Mouse (Mus musculus): ENCODE measurements around the gene Scube1.

Scube1 gene

GRCm38 (mm10) chr15:83565434-83565833 is 159.4 kb downstream of the Scube1 start:
- DNase-seq (ENCODE audit: low spot score in 2 of 2) = no peak

GRCm38 (mm10) chr15:83563857-83564651 is 160.8 kb downstream of the Scube1 start:
- no peak for DNase-seq (ENCODE audit: low spot score in 2 of 2)

- no peak for DNase-seq (ENCODE audit: low spot score in 2 of 2)
These were observed 161.4 kb downstream of the Scube1 start, which contains the start of the genes Tspo and Mcat for GRCm38 (mm10) chr15:83563327-83563856. Gene Tspo, plus strand, starts transcription at chr15:83563592. Gene Mcat, minus strand, starts transcription at chr15:83563787.

GRCm38 (mm10) chr15:83562626-83563270 is 162.1 kb downstream of the Scube1 start:
- peak; percentile 68 to 73 for DNase-seq (ENCODE audit: low spot score in 2 of 2)

- DNase-seq (ENCODE audit: low spot score in 2 of 2) = no peak
These were observed 163.8 kb downstream of the Scube1 start for GRCm38 (mm10) chr15:83560941-83561477.

- peak; percentile 93 to 94 for DNase-seq (ENCODE audit: low spot score in 2 of 2)
These were observed 169.5 kb downstream of the Scube1 start for GRCm38 (mm10) chr15:83555161-83555974.
